Mouse (Mus musculus) liver, adult 2 months (tissue): ENCODE measurements around the gene Agap3.

Experiments used
- CTCF ChIP-seq: fragments of 200-500 bp; IDR thresholded peaks from 2 replicates; pipeline ENCODE4 v1.5.1; 2011; ENCODE audit warnings: low read depth, low read length, control low read depth
- POLR2A ChIP-seq: fragments of 200-500 bp; IDR thresholded peaks from 2 replicates; pipeline ENCODE4 v1.6.1; 2011; ENCODE audit warnings: low read length, control low read depth; ENCODE audit not compliant: insufficient read depth; ENCODE audit errors: extremely low read depth

- TF ChIP-seq CTCF (no peak), POLR2A (no peak)
Measured at GRCm38 (mm10) chr5:24474723-24475261, 22.8 kb downstream of the Agap3 start.
